Mouse (Mus musculus): ENCODE data around the gene Gstt4. TPM values are rescaled to one million over a fixed set of nuclear protein-coding genes. Genes with fewer than 3 reads are reported as not detected.
"Not testable (repeated sequence)": the region's sequence is repeated elsewhere in the genome, so short reads cannot be mapped to it uniquely, and the experiment has no call there.

Gene Gstt4
- not detected in 2 replicates for total RNA-seq (2015)
- not detected in 2 replicates for total RNA-seq (2017)

DNA sequence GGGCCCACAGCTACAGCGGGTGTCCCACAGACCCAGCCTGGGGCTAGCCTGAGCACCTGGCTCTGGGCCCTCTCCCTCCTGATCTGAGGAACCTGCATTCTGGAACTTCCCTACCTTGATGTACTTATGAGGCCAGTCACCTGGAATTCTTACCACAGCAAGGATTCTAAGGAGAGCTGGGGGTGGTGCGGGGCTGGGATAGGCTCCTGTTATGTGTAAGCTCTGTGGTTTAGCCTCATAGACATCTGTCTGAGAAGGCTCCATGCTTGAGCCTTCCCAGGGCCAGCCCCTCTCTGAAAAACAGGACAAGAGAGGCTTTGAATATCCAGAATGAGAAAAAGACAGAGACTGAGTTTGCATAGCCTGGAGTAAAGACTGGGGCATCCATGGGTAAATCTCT is at the start of gene Gstt4:
TSS of gene Gstt4 (minus strand) at position 101 of the 400 bp plus-strand sequence.
- ATAC-seq (ENCODE audit: poor library complexity, severe bottlenecking), result no peak

DNA sequence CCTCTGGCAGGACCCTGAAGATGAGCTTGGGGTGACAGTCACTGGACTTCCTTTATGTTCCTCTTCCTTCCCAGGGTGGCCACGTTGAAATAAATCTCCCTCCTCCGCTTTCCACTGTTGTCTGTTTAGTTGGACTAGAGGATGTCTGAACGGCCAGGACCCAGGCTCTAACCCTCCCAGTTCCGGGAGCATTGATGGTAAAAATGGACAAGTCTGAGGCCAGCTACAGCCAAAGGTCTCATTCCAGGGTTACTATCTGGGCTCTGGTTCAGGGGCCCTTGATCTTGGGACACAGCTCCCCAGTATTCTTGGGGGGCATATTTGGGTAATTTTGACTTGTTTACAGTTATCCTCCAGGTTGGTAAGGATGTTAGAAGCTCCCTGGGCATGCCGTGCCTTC is 39.2 kb upstream of the Gstt4 start:
- no peak for ATAC-seq (ENCODE audit: poor library complexity, severe bottlenecking)

DNA sequence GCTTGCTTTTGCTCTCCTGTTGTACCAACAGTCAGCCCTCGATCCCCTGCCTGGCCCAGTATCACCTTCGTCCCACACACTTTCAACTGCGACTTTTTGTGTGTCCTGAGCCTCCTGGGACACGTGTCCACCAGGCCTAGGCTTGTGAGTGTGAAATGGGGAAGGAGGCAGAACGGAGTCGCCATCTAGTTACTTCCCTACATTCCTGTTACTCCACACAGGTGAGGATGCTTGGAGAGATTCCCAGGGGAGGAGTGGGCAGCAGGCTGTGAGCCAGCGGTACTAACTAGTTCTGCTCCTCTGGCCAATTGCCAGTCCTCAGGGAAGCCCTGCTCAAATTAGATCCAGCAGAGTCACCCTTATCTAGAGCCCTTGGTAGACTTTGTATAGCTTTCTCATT is 38.4 kb upstream of the Gstt4 start:
- ATAC-seq (ENCODE audit: poor library complexity, severe bottlenecking), result peak; percentile 28; the same call in 1 of the 2 replicates

DNA sequence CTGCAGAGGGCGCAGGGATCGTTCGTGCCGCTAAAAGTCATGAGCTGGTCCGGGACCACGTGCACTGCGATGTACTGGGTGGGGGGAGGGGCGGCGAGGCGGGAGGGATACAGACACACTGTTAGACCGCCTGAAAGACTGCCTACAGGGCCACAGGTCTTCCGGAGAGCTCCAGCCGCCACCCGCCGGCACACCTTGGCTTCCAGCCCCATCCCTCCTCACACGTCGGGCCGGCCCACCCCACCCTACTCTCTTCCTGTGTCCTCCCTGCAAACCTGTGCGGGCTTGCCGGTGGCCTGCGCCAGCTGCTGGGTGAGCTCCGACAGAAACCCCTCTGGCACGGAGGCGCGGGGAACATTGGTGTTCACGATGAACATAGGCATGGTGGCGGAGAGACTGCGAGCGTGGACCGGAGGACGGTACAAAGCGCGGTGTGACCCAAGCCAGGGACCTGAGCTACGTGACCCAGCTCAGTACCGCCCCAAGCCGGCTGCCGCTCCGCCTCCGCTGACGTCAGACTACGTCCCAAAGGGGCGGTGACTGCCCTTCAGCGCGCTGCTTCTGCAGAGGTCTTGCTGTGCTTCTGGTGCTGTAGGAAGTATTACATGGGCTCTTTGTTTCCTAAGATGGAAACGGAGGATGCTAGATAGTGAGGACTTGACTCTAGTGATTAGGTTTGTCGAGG is 37.6 kb upstream of the Gstt4 start, which contains the start of gene Mif:
TSS of gene Mif (minus strand) at position 455 of the 685 bp plus-strand sequence.
- ATAC-seq (ENCODE audit: poor library complexity, severe bottlenecking), result peak; percentile 97

DNA sequence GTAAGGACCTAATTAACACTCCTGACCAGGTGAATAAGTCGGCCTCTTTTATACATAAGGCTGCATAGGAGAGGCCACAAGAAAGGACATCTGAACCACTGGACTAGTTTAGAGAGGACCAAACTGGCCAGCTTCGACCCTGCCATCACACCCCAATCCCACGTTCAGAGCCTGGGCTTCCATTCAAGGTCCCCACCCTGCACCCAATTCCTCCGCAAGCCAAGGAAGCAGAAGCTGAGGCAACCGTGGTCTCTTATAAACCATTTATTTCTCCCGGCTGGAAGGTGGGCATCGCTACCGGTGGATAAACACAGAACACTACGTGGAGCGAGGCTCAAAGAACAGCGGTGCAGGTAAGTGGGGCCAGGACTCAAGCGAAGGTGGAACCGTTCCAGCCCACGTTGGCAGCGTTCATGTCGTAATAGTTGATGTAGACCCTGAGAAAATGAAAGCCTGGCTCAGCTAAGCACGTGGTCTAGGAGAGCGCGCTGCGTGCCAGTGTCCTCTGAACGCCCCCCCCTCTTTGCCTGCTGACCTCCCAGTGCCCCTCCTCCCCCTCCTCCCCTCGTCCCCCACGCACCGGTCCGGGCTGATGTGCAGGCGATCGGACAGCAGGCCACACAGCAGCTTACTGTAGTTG is 36.9 kb upstream of the Gstt4 start:
- 0 out of 2 replicates have a peak, but pooled peaks have one; percentile 1 for ATAC-seq (ENCODE audit: poor library complexity, severe bottlenecking)

DNA sequence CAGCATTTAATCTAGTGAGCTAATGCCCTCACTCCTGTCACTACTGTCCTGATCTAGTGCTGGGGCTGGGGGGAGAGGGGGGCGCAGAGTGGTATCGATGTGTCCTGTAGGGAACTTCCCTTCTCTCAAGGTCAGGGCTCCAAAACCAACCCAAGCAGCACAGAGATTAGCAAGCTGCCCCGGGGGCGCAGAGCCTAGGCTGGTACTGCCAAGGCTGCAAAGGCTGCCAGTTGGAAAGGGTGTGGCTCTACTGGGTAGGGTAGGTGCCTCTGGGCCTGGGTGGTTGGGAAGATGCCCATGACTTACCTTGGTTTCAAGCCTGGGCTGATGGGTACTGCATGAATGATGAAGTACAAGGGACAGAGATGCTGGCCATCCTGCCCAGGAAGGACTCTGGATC is 35.3 kb upstream of the Gstt4 start:
- no peak for ATAC-seq (ENCODE audit: poor library complexity, severe bottlenecking)

DNA sequence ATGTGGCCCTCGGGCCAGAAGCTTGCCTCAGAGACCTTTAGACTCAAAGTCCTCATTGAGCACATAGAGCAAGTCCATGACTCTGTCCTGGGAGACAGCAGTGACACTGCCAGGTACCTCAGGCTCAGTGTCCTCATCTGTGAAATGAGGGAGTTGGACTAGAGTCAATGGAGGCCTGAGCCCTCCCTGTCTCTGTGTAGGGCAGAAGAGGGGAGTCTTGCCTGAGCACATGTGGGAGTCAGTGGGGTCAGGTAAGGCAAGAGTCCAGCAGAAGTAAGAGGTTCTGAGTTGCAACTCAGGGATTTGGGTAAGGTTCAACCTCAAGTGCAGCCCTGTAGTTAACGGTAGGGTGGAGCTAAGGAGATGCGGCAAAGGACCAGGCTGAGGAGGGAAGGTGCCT is 34.6 kb upstream of the Gstt4 start:
- ATAC-seq (ENCODE audit: poor library complexity, severe bottlenecking), result no peak

DNA sequence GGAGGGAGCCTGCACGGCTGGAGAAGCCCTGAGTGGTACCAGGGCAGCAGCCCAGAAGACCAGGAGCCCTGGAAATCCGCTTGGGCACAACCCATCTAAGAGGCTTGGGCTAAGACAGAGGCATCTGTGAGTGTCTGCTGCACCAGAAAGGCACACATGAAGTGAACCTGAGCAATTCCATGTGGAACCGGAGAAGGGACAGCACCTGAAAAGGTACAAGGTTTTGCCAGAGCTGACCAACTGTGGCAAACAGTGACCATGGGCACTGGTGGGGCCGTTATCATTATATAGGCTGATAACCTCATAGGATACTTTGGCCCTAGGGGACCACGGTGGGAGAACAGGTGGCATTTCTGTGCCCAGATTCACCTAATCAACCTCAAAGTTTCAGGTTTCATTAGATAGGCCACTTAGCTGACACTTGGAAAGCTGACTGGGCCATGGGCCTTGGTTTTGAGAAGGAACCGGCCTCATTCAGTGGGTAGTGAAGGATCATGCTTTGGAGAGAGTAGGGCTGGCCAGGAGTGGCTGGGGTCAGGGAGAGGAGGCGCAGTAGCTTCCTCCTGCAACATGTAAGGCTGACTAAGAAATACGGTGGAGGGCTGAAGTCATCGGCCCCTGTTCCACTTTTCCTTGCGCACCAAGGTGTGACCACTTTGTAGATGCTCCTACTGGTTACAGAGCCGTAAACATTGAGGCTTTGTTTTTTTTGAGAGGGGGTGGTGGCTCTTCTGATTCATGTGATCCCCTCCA is 34.0 kb upstream of the Gstt4 start:
- ATAC-seq (ENCODE audit: poor library complexity, severe bottlenecking), result no peak

DNA sequence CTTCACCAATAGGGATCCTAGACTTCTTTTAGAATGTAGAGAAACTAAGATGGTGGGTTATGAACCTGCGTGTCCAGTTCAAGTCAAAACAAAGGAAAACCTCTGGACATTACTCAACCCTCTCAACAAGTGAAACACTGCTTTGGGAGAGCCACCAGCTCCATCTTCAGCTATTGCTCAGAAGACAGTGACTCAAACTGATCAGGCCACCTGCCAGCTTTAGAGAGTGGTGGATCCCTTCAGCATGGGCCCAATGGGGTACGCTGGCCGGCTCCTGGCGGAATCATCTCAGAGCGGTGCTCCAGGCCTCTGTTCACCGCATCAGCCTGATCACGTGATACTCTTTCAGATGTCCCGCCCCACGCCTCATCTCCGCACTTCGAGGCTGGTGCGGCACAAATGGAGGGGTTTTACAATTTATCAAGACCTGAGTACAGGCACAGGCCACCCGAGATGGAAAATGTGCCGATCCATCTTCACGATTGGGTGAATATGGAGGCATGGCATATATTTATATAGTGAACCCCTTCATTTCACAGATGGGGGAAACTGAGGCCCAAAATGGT is 33.2 kb upstream of the Gstt4 start:
- no peak for ATAC-seq (ENCODE audit: poor library complexity, severe bottlenecking)

DNA sequence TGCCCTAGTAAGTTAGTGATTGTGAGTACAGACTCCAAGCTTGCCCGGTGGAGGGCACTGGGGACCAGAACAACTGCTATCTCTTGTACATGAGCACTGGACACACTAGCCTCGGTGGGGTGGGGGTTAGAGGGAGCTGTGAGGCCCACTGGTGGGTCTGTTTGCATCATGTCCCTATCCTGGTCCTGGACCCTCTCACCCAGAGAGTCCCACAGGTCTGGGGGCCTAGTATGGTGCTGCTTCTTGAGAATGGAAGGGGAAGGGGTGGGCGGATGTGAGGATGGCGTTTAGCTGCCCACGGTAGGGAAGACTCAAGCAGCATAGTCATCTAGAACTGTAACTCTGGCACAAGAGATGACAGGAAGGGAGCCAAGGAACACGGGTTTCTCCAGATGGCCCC is 32.4 kb upstream of the Gstt4 start:
- ATAC-seq (ENCODE audit: poor library complexity, severe bottlenecking), result no peak

DNA sequence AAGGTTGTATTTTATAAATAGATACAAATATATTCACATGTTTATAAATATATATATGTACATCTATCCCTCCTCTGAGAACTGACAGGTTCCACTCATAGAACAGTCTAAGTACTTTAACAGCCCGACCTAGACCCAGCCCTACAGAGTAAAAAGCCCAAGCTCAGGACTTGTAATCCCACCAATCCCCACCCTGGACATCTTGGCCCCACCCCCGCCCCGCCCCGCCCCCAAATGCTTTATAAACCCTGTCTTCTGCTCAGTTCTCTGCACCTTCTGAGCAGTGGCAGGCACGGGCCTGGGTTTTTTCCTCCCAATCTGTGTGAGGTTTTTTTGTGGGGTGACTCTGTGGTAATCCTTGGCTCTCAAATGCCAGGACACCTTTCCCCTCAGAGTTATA is 31.8 kb upstream of the Gstt4 start:
- no peak for ATAC-seq (ENCODE audit: poor library complexity, severe bottlenecking)

DNA sequence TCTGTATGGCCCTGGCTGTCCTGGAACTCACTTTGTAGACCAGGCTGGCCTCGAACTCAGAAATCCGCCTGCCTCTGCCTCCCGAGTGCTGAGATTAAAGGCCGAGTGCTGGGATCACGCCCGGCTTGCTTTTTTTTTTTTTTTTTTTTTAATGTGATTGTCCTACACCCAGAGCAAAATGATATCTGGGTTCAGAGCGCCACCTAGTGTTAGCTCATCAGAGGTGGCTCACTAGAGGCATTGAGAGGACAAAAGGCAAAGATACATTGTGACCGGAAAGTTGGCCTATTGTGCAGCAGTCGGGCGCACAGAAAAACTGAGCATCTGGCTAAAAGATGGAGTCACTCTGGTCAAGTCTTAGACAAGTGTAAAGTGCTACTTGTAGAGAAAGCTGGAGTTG is 31.1 kb upstream of the Gstt4 start:
- peak; percentile 84 for ATAC-seq (ENCODE audit: poor library complexity, severe bottlenecking)

DNA sequence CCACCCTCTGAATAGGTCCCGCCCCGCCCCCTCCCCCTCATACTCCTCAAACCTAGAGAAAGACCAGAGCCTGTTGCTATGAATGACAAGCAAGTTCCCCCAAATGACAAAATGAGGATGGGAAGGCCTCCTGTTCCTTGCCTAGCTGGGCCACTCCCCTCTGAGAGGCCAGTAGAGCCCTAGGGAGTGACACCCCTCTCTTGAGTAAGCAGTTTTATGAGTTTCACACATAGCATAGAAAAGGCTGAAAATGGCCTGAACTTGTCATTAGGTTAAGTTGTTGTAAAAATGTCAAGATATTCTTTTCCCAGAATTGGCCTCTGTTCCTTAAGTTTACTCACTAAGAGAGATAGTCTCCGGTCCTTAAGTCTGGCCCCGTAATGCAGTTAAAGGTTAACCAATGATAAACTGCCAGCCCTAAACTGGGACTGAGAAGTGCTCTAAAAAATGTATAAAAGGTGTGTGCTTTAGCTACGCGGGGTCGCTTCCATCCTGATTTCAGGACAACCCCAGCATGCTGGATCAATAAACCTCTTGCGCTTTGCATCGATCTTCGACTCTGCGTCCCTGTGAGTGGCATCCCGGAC is 30.3 kb upstream of the Gstt4 start:
- ATAC-seq (ENCODE audit: poor library complexity, severe bottlenecking), result no peak

DNA sequence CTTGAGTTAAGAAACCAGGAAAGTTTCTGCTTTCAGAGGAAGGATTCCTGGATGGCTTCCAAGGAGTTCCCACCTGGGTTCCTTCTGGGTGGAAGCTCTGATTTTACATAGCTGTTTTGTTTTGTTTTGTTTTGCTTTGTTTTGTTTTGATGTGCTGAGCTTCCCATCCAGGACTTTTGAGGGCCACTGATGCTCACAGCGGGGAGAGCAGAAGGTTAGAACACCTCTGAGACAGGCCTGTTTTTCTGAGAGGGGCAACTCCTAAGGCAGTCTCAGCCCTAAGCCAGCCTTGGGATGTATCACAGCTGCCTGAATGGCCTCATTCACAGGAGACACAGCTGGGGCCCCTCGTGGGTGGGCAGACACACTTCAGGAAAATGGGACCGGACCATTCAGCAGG is 29.3 kb upstream of the Gstt4 start:
- ATAC-seq (ENCODE audit: poor library complexity, severe bottlenecking), result no peak

DNA sequence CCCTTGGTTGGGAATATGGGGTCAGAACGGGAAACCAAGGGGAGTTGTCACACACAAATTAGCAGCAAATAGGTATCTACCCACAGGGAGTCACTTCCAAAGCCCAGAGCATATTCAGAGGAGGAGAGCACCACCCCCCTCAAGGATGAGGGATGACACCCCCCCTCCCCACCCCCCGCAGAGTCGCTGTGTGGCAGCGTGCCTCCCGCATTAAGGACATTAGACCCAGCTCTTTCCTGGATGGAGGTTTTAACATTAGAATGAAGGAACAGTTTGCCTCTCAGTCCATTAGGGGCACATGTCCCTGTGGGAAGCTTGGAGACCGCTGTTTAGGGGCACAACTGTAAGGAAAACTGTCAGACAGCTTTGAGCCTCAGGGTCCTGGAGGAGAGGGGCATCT is 28.7 kb upstream of the Gstt4 start:
- no peak for ATAC-seq (ENCODE audit: poor library complexity, severe bottlenecking)

DNA sequence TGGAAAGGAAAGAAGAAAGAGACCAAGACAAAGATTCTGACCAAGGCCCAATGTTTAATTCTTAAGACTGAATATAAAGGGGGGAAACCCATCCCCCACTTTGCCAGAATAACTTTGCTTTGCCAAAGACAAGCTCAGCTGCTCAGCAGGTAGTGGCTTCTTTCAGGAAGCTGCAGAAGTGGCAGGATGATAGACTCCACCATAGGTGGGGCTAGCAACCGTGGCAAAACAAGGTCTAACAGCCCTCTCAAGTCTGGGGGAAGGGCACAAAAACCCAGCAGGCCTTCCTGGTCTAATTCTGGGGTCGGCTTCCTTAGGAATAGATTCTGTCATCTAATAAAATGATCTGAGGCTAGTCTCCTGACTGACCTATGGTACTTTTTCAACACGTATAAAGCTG is 26.0 kb upstream of the Gstt4 start:
- no peak for ATAC-seq (ENCODE audit: poor library complexity, severe bottlenecking)

DNA sequence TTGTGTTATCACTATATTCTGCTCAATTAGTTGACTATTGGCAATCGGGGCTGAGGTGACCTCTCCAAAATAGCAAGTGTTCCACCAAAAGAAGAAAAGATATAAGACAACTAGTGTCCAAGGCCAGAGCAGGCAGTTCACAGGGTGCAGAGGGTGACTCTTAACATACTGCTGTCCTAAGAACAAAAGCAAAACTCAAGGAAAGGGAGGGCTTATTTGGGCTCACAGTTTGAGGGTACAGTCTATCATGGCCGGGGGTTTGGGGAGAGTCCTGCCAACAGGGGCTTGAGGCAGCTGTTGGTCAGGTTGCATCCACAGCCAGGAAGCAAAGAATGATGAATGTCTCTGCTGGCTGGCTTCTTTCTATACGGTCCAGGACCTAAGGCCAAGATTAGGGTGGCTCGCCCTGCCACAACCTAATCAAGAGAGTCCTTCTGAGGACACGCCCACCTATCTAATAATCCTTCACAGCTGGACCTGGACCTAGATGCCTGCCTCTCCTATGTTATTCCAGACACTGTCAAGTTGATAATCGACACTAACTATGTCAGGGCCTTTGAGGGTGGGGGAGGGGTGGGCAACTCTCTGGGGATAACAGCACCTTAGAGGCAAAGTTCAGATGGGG is 23.1 kb upstream of the Gstt4 start:
- no peak for ATAC-seq (ENCODE audit: poor library complexity, severe bottlenecking)

DNA sequence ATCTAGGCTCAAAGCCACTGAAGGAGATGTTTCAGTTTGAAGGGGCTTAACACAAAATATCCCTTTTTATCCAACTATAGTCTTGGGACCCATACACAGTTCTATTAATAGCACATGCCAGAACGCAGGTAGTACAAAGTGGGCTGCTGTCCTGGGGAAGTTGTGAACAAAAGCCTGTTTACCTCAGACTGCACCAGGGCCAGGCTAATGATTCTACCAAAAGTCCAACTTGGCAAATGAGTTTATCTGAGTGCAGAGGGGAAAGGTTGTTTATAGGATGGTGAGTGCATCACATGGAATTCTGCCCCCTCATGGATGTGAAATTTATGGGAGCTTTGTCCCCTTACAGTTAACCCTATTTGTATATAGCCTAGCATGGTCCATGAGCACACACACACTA is 22.5 kb upstream of the Gstt4 start:
- ATAC-seq (ENCODE audit: poor library complexity, severe bottlenecking), result no peak

DNA sequence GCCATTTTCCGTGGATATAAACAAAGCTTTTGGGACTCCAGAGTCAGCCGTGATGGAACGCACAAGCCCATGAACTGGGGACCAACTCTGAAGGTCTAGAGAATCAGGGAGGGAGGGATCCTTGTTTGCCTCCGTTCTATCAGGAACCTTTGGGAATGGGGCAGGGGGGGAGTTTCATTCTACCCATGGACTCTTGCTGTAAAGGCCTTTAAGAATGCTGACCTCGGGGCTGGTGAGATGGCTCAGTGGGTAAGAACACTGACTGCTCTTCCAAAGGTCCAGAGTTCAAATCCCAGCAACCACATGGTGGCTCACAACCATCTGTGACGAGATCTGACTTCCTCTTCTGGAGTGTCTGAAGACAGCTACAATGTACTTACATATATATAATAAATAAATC is 21.6 kb upstream of the Gstt4 start:
- ATAC-seq (ENCODE audit: poor library complexity, severe bottlenecking), result not testable (repeated sequence)

DNA sequence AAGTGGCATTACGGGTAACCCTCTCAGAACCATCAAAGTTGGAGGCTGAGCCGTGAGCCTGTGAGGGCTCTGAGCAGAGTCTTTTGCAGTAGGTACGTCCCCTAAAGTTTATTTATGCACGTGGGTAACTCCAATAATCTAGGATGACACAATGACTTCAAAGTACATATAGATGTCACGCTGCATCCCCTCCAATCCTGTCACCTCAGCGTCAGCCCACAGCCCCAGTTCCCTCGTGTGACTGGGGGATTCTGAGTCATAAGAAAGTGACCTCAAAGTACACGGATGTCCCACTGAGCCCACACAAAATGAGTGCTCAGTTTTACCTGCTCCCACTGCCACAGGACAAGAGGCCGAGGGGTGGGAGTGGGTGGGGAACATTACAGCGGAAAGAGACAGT is 16.7 kb upstream of the Gstt4 start:
- ATAC-seq (ENCODE audit: poor library complexity, severe bottlenecking), result no peak

All from megakaryocyte, adult 5-6 weeks (primary cell).